Mouse (Mus musculus): ENCODE results near the gene Trim8. TPM values are rescaled to one million over a fixed set of nuclear protein-coding genes. Genes with fewer than 3 reads are reported as not detected.
A peak's percentile ranks its signal among the peaks of the same experiment; 100 is the strongest.

Gene Trim8
- total RNA-seq, 2 experiments from 2014 or later: 4.2 to 7.7 TPM

GRCm38 (mm10) chr19:46518828-46519621 is 17.5 kb downstream of the Trim8 start:
- no peak for ATAC-seq (replicated peaks; ENCODE audit: low FRiP score, poor library complexity, severe bottlenecking)

- no peak for ATAC-seq (replicated peaks; ENCODE audit: low FRiP score, poor library complexity, severe bottlenecking)
Observed at GRCm38 (mm10) chr19:46521698-46522097, 20.2 kb downstream of the Trim8 start.

DNA sequence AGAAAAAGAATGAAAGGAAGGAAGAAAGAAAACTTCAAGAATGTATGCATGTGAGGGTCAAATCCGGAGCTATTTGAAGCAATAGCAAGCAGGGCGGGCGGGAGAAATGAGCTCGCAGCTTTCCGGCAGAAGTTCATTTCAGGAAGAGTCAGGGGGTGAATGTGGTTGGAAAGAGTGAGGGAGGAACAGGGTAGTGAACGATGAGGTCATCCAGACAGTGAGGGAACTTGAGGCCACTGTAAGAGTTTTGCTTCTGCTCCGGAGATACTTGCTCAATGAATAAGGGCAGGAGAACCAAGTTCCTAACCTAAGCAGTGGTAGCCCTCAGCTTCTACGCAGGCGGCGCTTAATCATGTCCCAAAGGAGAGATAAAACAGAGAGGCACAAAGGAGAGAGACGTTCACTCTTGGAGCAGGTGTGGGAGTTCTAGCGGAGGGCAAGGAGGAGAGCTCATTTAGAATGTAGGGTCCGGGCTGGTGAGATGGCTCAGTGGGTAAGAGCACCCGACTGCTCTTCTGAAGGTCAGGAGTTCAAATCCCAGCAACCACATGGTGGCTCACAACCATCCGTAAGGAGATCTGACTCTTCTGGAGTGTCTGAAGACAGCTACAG is 21.0 kb downstream of the Trim8 start:
- no peak for ATAC-seq (replicated peaks; ENCODE audit: low FRiP score, poor library complexity, severe bottlenecking)

DNA sequence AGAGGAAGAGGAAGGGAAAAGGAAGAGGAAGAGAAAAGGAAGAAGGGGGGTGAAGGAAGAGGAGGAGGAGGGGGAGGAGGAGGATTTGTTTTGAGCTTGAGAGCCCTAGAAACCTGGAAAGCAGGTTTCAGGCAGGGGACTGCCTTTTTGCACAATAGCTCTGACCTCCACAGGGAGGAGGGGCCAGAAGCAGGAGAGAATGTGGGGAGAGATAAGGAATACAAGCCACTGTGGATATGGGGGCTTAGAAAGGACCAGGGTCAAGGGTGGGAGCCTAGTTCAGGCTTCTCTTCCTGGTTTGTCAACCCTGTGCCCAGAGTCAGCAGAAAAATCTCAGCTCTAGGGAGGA is 21.6 kb downstream of the Trim8 start:
- no peak for ATAC-seq (replicated peaks; ENCODE audit: low FRiP score, poor library complexity, severe bottlenecking)

GRCm38 (mm10) chr19:46523480-46524151 is 22.1 kb downstream of the Trim8 start:
- no peak for ATAC-seq (replicated peaks; ENCODE audit: low FRiP score, poor library complexity, severe bottlenecking)

DNA sequence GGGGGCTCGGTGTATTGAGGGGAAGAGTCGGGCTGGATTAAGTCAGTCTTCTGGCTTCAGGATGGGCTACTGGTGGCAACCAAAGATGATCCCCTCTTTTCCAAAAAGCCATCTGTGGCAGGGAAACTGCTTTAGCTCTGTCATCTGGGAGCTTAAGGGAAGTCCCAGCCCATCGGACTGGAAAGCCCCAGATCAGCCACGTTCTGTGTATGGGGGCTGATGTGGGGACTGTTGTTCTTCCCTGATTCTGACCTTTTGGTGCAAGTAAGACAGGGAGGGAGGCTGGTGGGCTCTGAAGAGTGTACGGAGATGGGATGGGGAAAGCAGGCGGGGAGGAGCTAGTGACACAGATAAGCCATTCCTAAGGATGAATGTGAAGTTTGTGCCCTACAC is 22.6 kb downstream of the Trim8 start:
- ATAC-seq (replicated peaks; ENCODE audit: low FRiP score, poor library complexity, severe bottlenecking): no peak

DNA sequence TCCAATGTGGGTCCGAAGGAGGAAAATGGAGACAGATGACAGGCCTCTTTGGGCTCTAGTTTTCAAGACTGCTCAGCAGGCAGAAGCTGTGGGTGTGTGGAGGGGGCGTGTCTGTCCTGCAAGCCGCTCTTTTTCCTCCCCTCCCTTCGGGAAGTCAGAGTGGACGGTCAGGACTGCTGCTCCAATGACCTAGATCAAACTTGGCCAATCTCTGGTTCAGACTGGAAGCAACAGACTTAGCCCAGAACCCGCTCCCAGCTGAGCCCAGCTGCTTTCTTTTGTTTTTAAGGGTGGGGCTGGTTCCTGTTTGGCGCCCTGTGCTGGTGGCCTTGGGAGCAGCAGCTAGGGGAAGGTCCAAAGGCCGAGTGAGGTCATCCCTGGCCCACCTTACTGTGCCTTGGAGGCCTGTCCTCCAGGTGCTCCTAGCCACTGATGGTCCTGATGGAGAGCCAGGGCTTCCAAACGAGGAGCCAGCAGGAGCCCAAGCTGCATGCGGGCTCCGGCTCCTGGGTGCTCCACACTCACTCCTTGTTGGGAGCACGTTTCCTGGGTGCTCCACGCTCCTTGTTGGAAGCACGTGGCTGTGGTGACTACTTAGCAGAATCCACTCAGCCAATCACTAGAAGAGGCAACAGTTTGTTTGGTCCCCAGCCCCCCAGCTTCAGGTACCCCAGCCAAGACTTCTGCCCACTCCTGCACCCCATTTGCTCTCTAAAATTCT is 23.3 kb downstream of the Trim8 start:
- no peak for ATAC-seq (replicated peaks; ENCODE audit: low FRiP score, poor library complexity, severe bottlenecking)

- ATAC-seq (replicated peaks; ENCODE audit: low FRiP score, poor library complexity, severe bottlenecking): no peak
Observed at GRCm38 (mm10) chr19:46525691-46526631, 24.5 kb downstream of the Trim8 start.

DNA sequence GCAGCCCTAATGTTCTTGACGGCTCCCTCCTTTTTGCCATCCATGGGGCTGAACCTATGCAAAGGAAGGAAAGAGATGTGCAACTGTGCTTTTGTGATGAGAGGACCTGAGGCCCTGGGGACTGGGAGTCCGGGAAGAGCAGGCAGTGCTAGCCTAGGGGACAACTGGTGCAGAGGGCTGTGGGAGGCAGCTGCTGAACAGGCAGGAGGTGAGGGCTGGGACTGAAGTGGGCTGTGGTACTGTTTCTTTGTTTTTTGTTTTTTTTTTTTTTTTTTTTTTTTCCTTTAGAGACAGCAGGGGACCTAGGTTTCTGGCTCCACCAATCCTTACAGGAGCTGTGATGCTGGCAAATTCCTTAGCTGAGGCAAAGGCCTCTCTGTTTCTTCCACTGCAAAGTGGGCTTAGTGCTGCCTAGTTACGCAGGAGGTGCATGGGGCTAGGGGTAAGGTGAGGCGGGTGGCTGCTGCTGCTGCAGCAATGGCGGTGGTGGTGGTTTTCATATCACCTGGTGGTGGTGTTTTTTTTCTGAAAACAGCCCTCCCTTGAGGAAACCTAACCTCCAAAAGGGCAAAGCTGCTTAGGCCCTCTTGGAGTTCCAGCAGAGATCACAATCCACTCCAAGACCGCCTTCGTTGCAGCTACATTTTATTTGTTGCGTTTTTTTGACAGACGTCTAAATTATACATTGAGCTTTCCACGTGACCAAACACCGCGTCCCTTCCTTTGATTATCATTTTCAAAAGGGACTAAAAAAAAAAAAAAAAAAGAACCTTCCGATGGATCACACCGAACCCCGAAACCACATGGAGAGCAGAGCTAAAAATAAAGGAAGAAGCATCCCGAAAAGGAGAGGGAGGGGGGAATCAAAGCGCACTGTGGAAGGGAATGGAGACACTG is 26.4 kb downstream of the Trim8 start:
- ATAC-seq (replicated peaks; ENCODE audit: low FRiP score, poor library complexity, severe bottlenecking): no peak

DNA sequence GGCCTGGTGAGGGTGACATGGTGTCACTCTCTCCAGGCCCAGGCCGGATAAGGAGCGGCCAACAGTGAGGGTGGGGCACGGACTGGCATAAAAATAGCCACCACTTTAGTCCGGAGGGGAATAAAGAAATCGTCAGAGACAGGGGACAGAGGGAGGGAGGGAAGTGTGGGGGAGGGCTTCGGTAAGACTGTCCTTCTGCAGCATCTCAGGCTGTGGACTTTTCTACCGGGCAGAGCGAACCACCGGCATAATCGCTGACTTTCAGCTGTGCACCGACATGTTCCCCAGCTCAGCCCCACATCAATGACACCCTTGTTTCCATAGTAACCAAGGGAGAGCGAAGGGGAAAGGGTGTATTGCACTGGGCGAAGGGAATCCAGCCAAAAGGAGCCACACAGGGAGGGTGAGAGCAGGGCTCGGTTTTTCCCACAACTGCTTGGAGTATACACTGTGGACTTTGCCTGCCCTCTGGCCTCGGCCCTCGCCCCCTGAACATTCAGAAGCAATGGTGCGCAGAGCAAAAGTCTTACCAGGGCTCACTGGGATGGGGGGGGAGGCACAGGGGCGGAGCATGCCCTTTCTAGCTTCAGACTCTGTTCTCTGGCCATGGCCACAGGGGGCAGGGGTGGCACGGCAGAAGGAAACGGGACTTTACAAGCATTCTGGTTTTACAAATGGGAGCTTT is 27.2 kb downstream of the Trim8 start:
- peak; percentile 77 for ATAC-seq (replicated peaks; ENCODE audit: low FRiP score, poor library complexity, severe bottlenecking)

DNA sequence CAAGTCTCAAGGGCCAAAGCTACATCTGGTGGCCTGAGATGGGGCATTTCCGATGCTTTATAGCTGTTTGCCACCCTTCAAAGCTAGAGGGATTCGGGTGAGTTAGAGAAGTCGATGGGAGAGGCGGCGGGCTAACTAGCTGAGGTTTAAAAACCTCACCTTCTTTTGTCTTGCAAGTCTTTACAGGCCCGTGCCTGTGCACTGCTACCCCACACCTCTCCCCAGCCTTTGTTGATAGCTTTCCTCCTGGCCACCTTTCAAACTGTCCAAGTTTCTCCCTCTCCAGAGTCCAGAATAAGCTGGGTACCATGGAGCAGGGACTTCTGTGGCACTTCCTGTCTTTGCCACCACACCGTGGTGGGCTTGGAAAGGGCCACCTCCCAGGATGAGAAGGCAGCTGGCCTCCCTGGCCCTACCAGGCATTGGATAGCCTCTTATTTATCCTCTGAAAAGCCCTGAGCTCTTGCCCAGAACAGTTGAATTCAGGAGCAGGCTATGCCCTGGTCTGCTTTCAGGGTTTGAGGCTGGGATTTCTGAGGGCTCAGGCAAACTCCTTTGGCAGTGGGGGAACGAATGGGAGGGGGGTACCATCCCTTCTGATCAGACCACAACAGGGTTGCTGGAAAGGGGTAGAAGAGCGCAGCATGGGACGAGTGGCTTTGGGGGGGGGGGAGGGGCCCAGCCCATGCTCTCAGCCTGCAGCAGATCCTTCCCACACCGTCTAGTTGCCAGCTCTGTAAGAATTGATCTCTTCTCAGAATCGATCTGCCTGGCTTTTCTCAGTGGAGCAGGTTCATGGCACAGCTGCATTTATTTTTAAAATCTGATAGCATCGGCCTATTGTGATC is 28.3 kb downstream of the Trim8 start:
- no peak for ATAC-seq (replicated peaks; ENCODE audit: low FRiP score, poor library complexity, severe bottlenecking)

DNA sequence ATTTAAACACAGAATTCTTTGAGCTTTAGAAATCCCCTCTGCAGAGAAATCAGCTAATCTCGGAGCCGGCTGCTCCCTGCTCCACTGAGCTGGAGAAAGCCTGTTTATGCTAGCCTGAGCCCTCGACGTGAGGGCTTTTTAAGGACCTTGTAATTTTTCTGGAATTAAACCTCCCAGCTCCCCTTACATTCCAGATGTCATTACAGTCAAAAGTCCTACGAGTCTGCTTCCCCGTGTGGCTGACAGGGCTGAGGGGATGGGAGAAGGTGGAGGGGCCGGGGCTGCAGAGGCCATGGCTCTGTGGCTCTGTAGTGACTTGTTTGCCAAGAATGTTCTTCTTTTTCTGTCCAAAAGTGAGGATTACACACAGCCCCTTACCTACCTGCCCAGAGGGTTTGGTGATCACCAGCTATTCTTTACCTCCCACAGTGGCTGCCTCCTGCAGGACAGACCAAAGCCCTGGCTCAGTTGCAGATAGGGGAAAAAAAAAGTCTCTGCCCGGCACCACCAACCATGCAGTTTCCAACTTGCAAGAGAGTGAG is 29.0 kb downstream of the Trim8 start:
- ATAC-seq (replicated peaks; ENCODE audit: low FRiP score, poor library complexity, severe bottlenecking): no peak

- no peak for ATAC-seq (replicated peaks; ENCODE audit: low FRiP score, poor library complexity, severe bottlenecking)
Observed at GRCm38 (mm10) chr19:46531071-46532030, 29.8 kb downstream of the Trim8 start.

DNA sequence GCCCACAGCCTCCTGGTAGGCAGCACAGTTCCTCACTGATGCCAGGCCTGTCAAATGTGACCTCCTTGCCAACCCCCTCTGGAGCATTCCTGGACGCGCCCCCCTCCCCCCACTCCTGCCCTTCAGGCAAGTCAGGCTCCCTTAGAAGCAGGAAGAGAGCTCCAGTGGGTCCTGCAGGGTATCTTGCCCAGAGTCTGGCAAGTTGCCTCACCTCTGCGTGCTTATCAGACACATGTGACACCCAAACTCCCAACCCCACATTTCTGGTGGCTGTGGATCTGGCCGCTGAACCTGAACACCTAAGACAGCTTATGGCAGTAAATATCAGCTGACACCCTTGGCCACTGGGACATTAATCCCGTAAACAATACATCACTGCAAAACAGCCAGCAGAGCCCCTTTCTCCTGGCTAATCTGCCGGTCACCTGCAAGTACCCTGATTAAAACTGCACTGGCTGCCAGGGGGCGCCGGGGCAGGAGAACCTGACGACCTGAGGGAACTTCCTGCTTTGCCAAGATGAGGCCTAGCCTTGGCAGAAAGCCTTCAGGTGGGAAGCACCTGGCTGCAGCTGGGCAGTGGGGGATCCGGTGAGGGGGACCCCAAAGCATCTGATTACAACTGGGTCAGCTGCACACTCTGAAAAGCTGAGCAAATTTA is 30.7 kb downstream of the Trim8 start:
- peak; percentile 70 for ATAC-seq (replicated peaks; ENCODE audit: low FRiP score, poor library complexity, severe bottlenecking)

- no peak for ATAC-seq (replicated peaks; ENCODE audit: low FRiP score, poor library complexity, severe bottlenecking)
Observed at GRCm38 (mm10) chr19:46533066-46533465, 31.6 kb downstream of the Trim8 start.

Data from erythroid progenitor cell, adult 5-6 weeks (primary cell).